Mouse (Mus musculus): ENCODE measurements around the gene R3hdml. TPM values are rescaled to one million over a fixed set of nuclear protein-coding genes. Genes with fewer than 3 reads are reported as not detected.

The R3hdml gene
- polyA plus RNA-seq, 1 experiment from 2014 or later = not detected

- H3K4me3 ChIP-seq (replicated peaks) = peak within 1 kb of the TSS; percentile 86
- peak within 1 kb of the TSS; percentile 90 for H3K4me2 ChIP-seq
- H3K36me3 ChIP-seq = peaks cover 23% of the 10 kb centered on the region
- peak within 1 kb of the TSS; percentile 87 for H3K9ac ChIP-seq
- DNase-seq (peak; percentile 94), ATAC-seq (ENCODE audit: low read depth) (peak; percentile 92)
- H3K4me1 ChIP-seq (replicated peaks) = peaks cover 19% of the 10 kb centered on the region
- H3K27ac ChIP-seq = peak within 1 kb of the TSS; percentile 77
- H3K27me3 ChIP-seq = 0 out of 2 replicates have a peak, but pooled peaks cover 5% of the 10 kb centered on the region
- 0% methylated on average over 30 of the region's 30 CpGs for WGBS (ENCODE audit: insufficient replicate concordance)
- no peaks in the 10 kb centered on the region for H3K9me3 ChIP-seq (replicated peaks)
Measured at GRCm38 (mm10) chr2:163472466-163472851, 19.7 kb upstream of the R3hdml start, which contains the start of gene Fitm2. Gene Fitm2, minus strand, starts transcription at chr2:163472629.

- 49% methylated on average over 18 of the region's 18 CpGs for WGBS (ENCODE audit: insufficient replicate concordance)
- Histone ChIP-seq H3K4me3 (replicated peaks) (no peak overlapping the region), H3K27ac (no peak overlapping the region), H3K9me3 (replicated peaks) (no peaks in the 10 kb centered on the region), H3K27me3 (peaks cover 38% of the 10 kb centered on the region), H3K36me3 (no peaks in the 10 kb centered on the region), H3K4me1 (replicated peaks) (0 out of 2 replicates have a peak, but pooled peaks cover 5% of the 10 kb centered on the region), H3K4me2 (no peak overlapping the region), H3K9ac (no peak overlapping the region)
- ATAC-seq (ENCODE audit: low read depth) = no peak
- no peak for DNase-seq
Measured at GRCm38 (mm10) chr2:163480191-163480825, 11.8 kb upstream of the R3hdml start.

DNA sequence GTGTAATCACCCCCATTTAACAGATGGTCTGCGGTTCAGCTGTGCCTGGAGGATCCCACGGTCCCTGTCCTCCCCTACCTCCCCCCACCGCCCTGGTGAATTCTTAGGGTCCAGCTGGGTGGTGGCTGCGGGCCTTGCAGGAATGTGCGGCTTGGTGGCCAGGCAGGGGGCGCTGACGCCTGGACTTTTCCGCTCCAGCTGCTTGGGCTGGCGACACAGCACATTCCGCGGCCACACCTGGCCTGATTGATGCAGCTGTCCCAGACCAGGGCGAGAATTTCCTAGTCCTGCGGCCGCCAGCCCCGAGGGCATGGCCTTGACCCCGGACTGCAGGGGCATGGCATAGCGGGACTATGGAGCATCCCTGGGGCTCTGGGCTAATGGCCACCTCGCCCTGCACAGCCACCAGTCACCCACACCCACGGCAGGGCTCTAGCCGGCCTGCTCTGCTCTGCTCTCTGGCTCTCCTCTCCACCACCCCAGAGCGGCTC lies 10.5 kb upstream of the R3hdml start:
- peak overlapping the region; percentile 39 for H3K4me2 ChIP-seq
- H3K9me3 ChIP-seq (replicated peaks) = no peaks in the 10 kb centered on the region
- peaks cover 38% of the 10 kb centered on the region for H3K27me3 ChIP-seq
- DNase-seq (no peak), ATAC-seq (ENCODE audit: low read depth) (peak; percentile 57)
- H3K36me3 ChIP-seq = no peaks in the 10 kb centered on the region
- H3K27ac ChIP-seq = no peak overlapping the region
- no peak overlapping the region for H3K9ac ChIP-seq
- 0 out of 2 replicates have a peak, but pooled peaks cover 5% of the 10 kb centered on the region for H3K4me1 ChIP-seq (replicated peaks)
- peak overlapping the region; percentile 7 for H3K4me3 ChIP-seq (replicated peaks)
- WGBS (ENCODE audit: insufficient replicate concordance) = 5% methylated on average over 21 of the region's 21 CpGs

DNA sequence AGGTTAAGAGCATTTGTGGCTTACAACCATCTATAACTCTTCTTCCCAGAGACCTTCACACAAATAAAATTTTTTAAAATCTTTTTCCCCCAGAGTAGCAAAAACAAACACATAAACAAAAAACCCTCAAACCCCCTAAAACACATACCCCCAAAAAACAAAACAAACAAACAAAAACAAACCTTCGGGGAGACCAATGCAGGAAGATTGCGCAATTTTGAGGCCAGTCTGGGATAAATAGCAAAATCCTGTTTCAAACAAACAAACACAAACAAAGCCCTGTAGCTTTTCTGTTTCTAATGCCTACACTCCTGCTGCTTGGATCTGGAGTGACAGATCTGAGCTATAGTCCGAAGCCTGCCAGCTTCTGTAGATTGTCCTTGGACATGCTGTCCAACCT lies 4.8 kb upstream of the R3hdml start:
- H3K4me3 ChIP-seq (replicated peaks) = no peak overlapping the region

GRCm38 (mm10) chr2:163489725-163490291 lies 2.3 kb upstream of the R3hdml start:
- H3K9me3 ChIP-seq (replicated peaks) = no peaks in the 10 kb centered on the region
- WGBS (ENCODE audit: insufficient replicate concordance) = 41% methylated on average over 5 of the region's 5 CpGs
- DNase-seq (no peak), ATAC-seq (ENCODE audit: low read depth) (no peak)
- H3K4me2 ChIP-seq = no peak overlapping the region
- H3K36me3 ChIP-seq = no peaks in the 10 kb centered on the region
- no peak overlapping the region for H3K27ac ChIP-seq
- no peak overlapping the region for H3K4me3 ChIP-seq (replicated peaks)
- H3K27me3 ChIP-seq = no peaks in the 10 kb centered on the region
- H3K4me1 ChIP-seq (replicated peaks) = no peaks in the 10 kb centered on the region
- H3K9ac ChIP-seq = no peak overlapping the region

More for the DNA sequence above, 4.8 kb upstream of the R3hdml start:
- ATAC-seq (ENCODE audit: low read depth) (no peak), DNase-seq (no peak)
- H3K36me3 ChIP-seq = no peaks in the 10 kb centered on the region
- H3K27ac ChIP-seq = no peak overlapping the region
- H3K9ac ChIP-seq = no peak overlapping the region
- H3K4me1 ChIP-seq (replicated peaks) = no peaks in the 10 kb centered on the region
- H3K9me3 ChIP-seq (replicated peaks) = no peaks in the 10 kb centered on the region
- H3K4me2 ChIP-seq = no peak overlapping the region
- WGBS (ENCODE audit: insufficient replicate concordance) = 66% methylated on average over 3 of the region's 3 CpGs
- H3K27me3 ChIP-seq = peaks cover 14% of the 10 kb centered on the region

- no peaks in the 10 kb centered on the region for H3K36me3 ChIP-seq
- 75% methylated on average over 17 of the region's 17 CpGs for WGBS (ENCODE audit: insufficient replicate concordance)
Measured at GRCm38 (mm10) chr2:163490656-163491055, 1.5 kb upstream of the R3hdml start.

DNA sequence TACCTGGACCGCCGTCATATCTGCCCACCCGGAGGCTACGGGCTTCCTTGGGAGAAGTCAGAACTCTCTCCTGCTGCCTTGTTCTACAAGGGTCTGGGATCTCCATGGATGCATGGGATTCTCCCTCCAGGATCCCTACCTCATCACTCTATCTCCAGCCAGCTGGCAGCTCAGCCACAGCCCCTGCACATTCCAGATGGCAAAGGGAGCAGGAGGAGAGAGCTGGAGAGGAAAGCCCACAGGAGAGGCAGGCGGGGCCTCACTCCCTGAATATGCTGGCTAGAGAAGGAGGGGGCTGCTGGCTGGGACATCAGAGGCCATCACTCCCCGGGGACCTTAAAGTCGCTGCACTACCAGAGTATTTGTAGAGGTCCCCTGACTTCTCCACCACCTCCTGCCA lies 767 bp upstream of the R3hdml start:
- H3K9ac ChIP-seq = no peak overlapping the region
- no peaks in the 10 kb centered on the region for H3K36me3 ChIP-seq
- 61% methylated on average over 7 of the region's 7 CpGs for WGBS (ENCODE audit: insufficient replicate concordance)
- no peak overlapping the region for H3K4me2 ChIP-seq
- no peak overlapping the region for H3K4me3 ChIP-seq (replicated peaks)
- no peaks in the 10 kb centered on the region for H3K4me1 ChIP-seq (replicated peaks)
- DNase-seq (no peak), ATAC-seq (ENCODE audit: low read depth) (no peak)
- H3K27me3 ChIP-seq = no peaks in the 10 kb centered on the region
- no peak overlapping the region for H3K27ac ChIP-seq
- H3K9me3 ChIP-seq (replicated peaks) = no peaks in the 10 kb centered on the region

More at GRCm38 (mm10) chr2:163490656-163491055, 1.5 kb upstream of the R3hdml start:
- no peaks in the 10 kb centered on the region for H3K27me3 ChIP-seq
- H3K9me3 ChIP-seq (replicated peaks) = no peaks in the 10 kb centered on the region
- no peaks in the 10 kb centered on the region for H3K4me1 ChIP-seq (replicated peaks)
- no peak overlapping the region for H3K27ac ChIP-seq
- no peak overlapping the region for H3K4me3 ChIP-seq (replicated peaks)
- H3K9ac ChIP-seq = no peak overlapping the region
- DNase-seq = no peak
- ATAC-seq (ENCODE audit: low read depth) = no peak
- H3K4me2 ChIP-seq = no peak overlapping the region

DNA sequence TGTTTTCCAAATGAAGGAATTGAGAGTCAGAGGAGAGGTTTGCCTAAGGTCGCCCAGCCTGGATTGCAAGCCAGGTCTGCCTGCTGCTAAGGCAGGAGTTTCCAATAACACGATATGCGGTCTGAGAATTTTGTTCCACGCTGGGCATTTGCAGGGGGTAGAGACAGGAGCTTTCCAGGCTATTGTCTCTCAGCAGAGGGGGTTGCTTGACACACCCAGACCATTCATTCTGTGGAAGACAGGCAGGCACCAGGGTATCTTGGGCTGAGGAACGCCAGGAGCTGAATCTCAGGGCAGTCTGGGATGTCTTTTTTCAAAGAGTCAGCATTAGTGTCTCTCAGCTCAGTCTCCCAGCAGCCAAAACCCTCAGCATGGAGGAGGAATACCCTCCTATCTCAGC lies 913 bp downstream of the R3hdml start:
- Histone ChIP-seq H3K27ac (no peak overlapping the region), H3K9me3 (replicated peaks) (no peaks in the 10 kb centered on the region), H3K4me3 (replicated peaks) (no peak overlapping the region), H3K4me2 (no peak overlapping the region), H3K36me3 (no peaks in the 10 kb centered on the region), H3K27me3 (no peaks in the 10 kb centered on the region), H3K9ac (no peak overlapping the region), H3K4me1 (replicated peaks) (no peaks in the 10 kb centered on the region)
- DNase-seq (no peak), ATAC-seq (ENCODE audit: low read depth) (no peak)
- WGBS (ENCODE audit: insufficient replicate concordance) = 40% methylated on average over 5 of the region's 5 CpGs

DNA sequence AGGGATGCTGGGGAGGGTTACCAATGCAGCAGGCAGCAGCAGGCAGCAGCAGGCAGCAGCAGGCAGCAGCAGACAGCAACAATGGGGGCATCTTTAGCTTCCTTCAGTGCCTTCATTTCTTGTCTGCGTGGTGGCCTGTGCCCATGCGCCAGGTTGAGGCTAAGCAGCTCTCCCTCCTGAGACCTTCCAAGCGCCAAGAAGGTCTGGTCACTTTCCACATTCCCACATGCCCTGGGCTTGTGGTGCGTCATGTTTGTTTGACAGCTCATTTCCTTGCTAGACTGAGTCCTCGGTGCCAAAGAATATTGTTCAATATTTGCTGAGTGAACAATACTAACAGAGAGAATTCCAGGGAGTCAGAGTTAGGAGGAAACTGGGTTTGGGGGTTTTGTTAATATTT lies 1.9 kb downstream of the R3hdml start:
- H3K4me2 ChIP-seq = no peak overlapping the region
- WGBS (ENCODE audit: insufficient replicate concordance) = 26% methylated on average over 5 of the region's 5 CpGs
- DNase-seq (no peak), ATAC-seq (ENCODE audit: low read depth) (no peak)
- no peak overlapping the region for H3K4me3 ChIP-seq (replicated peaks)
- no peaks in the 10 kb centered on the region for H3K4me1 ChIP-seq (replicated peaks)
- H3K36me3 ChIP-seq = no peaks in the 10 kb centered on the region
- H3K9ac ChIP-seq = no peak overlapping the region
- no peaks in the 10 kb centered on the region for H3K27me3 ChIP-seq
- H3K9me3 ChIP-seq (replicated peaks) = no peaks in the 10 kb centered on the region
- no peak overlapping the region for H3K27ac ChIP-seq

DNA sequence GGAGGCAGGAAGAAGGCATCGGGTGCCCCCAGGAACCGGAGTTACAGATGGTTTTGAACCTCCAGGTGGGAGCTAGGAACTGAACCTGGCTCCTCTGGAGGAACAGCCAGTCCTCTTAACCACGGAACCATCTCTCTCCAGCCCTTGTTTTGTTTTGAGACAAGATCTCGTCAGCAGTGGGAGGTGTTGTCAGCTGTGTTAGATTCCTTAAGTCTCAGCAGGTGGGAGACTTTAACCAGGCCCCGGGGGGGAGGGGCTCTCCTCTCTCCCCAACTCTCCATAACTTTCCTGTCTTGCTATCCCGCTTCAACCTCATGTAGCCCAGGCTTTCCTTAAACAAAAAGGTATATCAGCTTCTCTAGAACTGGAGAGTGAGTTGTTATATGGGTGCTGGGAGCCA lies 2.3 kb downstream of the R3hdml start:
- 31% methylated on average over 6 of the region's 6 CpGs for WGBS (ENCODE audit: insufficient replicate concordance)
- ATAC-seq (ENCODE audit: low read depth) = no peak
- no peaks in the 10 kb centered on the region for H3K27me3 ChIP-seq
- H3K4me3 ChIP-seq (replicated peaks) = no peak overlapping the region
- H3K36me3 ChIP-seq = no peaks in the 10 kb centered on the region
- no peak overlapping the region for H3K27ac ChIP-seq
- no peak overlapping the region for H3K9ac ChIP-seq
- H3K4me1 ChIP-seq (replicated peaks) = no peaks in the 10 kb centered on the region
- DNase-seq = no peak
- H3K4me2 ChIP-seq = no peak overlapping the region
- no peaks in the 10 kb centered on the region for H3K9me3 ChIP-seq (replicated peaks)

- Histone ChIP-seq H3K4me3 (replicated peaks) (no peak overlapping the region), H3K9ac (no peak overlapping the region), H3K36me3 (no peaks in the 10 kb centered on the region), H3K27me3 (no peaks in the 10 kb centered on the region), H3K4me1 (replicated peaks) (no peaks in the 10 kb centered on the region), H3K27ac (no peak overlapping the region), H3K4me2 (no peak overlapping the region), H3K9me3 (replicated peaks) (no peaks in the 10 kb centered on the region)
- WGBS (ENCODE audit: insufficient replicate concordance) = 67% methylated on average over 2 of the region's 2 CpGs
- no peak for ATAC-seq (ENCODE audit: low read depth)
- no peak for DNase-seq
Measured at GRCm38 (mm10) chr2:163502219-163502618, 10.1 kb downstream of the R3hdml start.

- Histone ChIP-seq H3K36me3 (no peaks in the 10 kb centered on the region), H3K27me3 (no peaks in the 10 kb centered on the region), H3K27ac (no peak overlapping the region), H3K4me2 (no peak overlapping the region), H3K4me3 (replicated peaks) (no peak overlapping the region), H3K9me3 (replicated peaks) (no peaks in the 10 kb centered on the region), H3K4me1 (replicated peaks) (no peaks in the 10 kb centered on the region), H3K9ac (no peak overlapping the region)
- WGBS (ENCODE audit: insufficient replicate concordance) = 58% methylated on average over 7 of the region's 7 CpGs
- ATAC-seq (ENCODE audit: low read depth) (no peak), DNase-seq (no peak)
Measured at GRCm38 (mm10) chr2:163503191-163503590, 11.1 kb downstream of the R3hdml start.

Data from liver, embryonic 13.5 days (tissue).